Mouse (Mus musculus): ENCODE results near the gene Acly.

DNA sequence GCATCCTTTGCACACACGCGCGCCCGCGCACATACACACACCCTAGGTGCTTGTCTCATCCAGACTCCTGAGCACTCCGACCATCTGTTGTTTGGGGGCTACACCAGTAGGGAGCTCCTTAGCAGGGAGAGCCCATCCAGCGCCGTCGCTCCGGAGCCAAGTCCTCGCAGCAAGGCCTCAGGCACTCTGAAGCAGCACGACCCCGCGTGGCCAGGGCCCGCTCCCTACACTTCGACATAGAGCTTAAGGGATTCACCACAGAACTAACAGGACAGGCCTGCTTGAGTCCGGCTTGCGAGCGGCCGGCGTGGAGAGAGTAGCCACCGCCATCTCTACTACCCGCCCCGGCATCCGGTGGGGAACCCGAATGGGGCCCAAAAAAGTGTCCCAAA lies 738 bp downstream of the Acly start:
- TF ChIP-seq CTCF (IDR thresholded peaks at IDR 0.05; ENCODE audit: low read depth, low read length) (no peak), GATA1 (IDR thresholded peaks at IDR 0.05; ENCODE audit: borderline replicate concordance, low read length) (no peak)
